Mouse (Mus musculus): ENCODE measurements around the gene Gm1043.

Gm1043 gene

DNA sequence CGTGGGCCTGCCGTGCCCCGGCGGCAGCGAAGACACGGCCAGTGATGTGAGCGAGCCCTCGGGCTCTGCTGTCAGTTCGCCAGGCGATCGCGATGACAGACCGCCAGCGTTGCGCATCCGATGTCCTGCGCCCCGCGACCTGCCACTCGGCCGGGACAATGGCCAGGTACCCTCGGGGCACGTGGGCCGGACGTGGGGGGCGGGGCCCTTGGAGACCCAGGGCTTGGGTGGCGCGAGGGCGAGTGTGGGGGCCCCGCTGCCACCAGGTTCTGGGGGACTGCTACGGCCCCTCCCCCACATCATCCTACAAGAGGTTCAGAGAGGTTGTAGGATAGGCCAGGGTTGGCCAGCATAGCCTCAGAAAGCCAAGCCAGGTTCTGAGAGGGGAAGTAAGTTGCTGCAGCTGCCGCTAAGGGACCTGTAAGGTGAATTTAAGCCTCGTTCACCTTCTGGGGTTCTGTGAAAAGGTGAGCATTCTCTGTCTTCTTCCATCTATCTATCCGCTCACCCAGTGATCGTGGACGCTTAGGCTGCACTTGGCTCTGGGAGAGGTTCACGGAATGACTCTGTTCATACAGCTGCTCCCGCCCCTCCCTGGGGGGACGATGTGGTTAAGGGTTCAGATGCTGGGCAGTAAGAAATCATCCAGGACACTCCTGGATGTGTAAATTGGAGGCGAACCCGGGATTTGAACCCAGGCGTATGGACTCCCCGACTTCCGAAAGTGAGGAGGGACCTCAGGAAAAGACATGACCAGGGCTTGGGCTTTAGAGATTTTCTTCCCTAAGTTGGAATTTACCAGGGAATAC is 157.4 kb downstream of the Gm1043 start:
- DNase-seq (ENCODE audit: low read depth, low spot score), result no peak

DNA sequence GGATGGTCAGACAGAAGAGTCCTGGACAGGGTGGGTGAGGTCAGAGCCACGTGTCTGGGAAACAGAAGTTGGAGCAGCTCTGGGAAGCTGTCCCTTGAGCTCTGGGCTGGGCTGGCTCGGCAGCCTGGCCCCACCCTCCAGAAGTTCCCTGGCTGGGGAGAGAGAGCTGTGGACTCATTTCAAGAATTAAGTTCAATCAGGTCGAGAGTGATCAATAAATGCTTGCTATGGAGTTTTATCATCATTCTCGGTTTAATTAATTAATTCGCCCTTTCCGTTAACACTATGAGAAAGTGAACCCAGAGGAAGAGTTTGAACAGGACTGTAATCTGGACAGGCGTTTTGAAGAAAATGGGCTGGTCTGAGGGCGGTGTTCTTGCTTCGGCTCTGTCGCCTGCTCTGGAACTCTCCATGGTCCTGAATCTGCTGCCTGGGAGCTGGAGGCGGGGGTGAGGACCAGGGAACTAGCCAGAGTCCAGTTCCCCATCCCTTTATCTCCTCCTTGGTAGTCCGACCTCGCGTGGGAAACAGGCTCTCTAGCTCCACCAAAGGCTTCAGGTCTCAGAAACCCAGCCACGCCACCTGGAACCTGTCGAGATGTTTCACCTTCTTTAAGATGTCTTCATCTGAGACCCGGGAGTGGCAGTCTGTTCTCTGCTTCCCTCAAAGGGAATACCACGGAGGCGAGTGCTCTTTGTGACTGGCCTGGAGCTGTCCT is 158.2 kb downstream of the Gm1043 start:
- no peak for DNase-seq (ENCODE audit: low read depth, low spot score)

- no peak for DNase-seq (ENCODE audit: low read depth, low spot score)
Measured at GRCm38 (mm10) chr5:37244161-37244560, 159.0 kb downstream of the Gm1043 start.

- DNase-seq (ENCODE audit: low read depth, low spot score), result no peak
Measured at GRCm38 (mm10) chr5:37244666-37245242, 159.6 kb downstream of the Gm1043 start.

- DNase-seq (ENCODE audit: low read depth, low spot score), result peak; percentile 47
Measured at GRCm38 (mm10) chr5:37245651-37246050, 160.5 kb downstream of the Gm1043 start.

DNA sequence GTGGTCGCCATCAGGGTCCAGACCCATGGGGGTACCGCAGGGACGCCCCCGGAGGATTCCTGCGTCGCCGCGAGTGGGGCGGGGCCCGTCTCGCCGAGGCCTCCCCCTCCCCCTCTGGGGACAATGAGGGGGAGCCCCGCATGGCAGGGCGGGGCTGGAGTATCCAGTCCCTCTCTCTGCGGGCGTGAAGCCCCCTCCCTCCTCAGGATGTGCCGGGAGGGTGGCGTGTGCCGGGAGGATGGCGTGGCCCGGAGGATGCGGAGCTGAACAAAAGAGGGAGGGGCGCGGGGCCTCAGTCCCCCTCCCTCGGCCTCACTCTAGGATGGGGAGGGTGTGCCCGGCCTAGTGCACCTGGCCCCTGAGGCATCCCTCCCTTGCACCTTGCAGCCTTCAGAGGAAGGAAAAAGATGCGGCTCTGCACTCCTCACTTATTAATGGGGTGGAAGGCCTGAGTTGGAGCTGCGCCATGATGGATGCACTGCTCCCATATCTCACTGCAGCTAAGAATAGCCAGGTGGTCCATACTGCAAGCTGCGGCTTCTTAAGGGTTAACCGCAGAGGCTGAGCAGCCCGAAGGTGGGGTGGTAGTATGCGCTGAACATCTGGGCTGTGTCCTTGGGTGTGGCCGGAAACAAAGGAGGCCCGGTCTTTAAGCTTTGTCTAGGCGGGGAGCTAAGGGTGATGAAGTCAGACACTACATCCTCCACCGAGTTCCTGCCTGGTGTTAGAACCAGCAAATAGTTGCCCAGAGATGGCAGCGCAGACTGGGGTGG is 161.2 kb downstream of the Gm1043 start:
- peak; percentile 47 for DNase-seq (ENCODE audit: low read depth, low spot score)

DNA sequence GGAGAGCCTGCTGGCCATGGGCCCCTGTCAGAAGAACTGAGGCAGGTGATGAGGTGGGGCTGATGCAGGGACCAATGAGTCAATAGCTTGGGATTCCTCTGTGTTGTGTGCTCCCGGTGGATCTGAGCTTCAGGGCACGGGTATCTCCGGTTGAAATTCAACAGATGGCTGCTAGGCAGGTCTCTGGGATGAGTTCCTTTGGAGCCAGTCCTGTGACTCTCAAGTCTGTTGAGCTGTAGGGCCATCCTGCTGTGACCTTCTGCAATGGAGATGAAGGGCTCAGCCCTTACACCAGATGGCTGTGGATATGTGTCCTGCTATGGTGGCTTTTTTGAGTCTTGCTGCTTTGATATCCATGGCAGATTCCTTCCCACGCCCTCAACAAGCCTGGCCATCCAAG is 162.3 kb downstream of the Gm1043 start:
- no peak for DNase-seq (ENCODE audit: low read depth, low spot score)

- DNase-seq (ENCODE audit: low read depth, low spot score), result no peak
Measured at GRCm38 (mm10) chr5:37248870-37249269, 163.7 kb downstream of the Gm1043 start.

DNA sequence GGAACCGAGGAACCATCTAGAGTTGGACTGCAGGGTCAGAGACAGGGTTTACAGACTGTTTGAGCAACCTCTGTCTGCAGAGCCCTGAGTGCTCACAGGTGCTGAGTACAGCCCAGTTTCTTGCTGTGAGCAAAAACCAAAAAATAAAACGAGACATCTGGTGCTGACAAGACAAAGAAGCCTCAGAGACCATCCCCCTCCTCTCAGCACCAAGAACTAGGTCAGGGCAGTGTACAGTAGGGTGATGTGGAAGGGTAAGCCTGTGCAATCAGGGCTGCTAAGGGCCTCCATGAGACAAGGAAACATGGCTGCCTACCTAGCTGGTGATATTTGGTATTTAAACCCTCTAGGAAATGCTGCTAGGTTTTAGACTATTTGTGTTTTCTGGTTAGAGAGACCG is 166.4 kb downstream of the Gm1043 start:
- no peak for DNase-seq (ENCODE audit: low read depth, low spot score)

DNA sequence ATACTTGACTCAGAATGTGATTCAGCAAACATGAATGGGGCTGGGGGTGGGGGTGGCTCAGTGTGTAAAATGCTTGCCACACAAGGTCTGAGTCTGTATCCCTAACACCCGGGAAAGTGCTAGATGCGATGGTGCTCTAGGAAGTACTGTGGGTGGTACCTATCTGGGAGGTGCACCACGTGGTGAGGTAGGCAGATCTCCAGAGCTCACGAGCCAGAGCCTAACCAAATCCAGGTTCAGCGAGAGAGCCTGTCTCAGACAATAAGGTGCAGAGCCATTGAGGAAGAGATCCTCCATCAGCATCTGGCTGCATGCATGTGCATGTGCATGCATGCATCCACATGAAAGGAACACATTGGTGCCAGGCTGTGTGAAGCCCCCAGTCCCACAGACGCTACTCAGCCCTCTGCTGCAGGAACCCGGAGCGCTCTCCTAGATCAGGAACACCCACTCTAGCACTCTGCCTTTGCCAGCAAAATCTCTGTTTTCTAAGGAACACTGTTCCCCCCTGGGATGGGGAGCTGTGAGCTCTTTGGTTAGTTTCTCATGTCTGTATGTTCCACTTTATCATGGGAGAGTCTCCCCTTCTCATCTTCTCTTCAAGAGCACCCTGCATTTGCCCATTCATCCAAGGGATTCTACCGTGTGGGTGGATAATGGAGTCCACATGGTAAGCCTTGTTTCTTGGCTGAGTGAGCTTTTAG is 167.1 kb downstream of the Gm1043 start:
- DNase-seq (ENCODE audit: low read depth, low spot score), result no peak

DNA sequence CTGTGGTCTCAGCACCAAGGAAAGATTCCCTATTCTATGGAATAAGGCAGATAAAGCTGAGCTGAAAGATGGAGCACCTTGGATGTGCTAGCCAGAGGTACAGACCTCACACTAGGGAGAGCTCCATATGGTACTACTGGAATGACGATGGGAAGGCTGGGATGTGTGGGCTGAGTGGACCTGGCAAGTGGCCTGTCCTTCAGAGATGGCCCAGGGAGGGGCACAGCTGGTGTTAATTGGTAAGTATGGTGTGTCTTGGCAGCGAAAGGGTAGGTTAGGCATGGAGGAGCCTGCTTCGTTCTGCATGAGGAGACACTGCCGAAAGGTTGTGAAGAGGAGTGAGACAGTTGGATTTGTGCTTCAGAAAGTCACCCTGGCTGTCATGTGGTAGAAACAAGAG is 169.4 kb downstream of the Gm1043 start:
- no peak for DNase-seq (ENCODE audit: low read depth, low spot score)

GRCm38 (mm10) chr5:37256823-37257222 is 171.7 kb downstream of the Gm1043 start:
- no peak for DNase-seq (ENCODE audit: low read depth, low spot score)

DNA sequence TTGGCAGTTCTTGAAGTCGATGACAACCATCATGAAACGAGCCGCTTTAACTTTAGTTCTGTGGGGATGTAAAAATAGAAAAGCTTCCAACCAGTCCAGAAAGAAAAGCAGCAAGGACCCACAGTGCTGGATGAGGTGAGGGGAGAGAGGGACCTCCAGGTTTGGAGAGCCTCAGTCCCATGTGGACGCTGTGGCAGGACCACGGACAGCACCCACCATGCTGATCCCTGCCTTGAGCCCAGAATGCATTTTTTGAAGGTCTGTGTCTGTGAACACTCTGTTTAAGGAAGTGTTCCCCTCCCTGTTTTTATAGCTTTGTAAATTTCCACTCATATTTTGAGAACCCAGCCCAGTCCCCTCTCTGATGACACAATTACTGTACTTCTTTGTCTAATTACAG is 172.1 kb downstream of the Gm1043 start:
- no peak for DNase-seq (ENCODE audit: low read depth, low spot score)

- no peak for DNase-seq (ENCODE audit: low read depth, low spot score)
Measured at GRCm38 (mm10) chr5:37261734-37262133, 176.6 kb downstream of the Gm1043 start.

DNA sequence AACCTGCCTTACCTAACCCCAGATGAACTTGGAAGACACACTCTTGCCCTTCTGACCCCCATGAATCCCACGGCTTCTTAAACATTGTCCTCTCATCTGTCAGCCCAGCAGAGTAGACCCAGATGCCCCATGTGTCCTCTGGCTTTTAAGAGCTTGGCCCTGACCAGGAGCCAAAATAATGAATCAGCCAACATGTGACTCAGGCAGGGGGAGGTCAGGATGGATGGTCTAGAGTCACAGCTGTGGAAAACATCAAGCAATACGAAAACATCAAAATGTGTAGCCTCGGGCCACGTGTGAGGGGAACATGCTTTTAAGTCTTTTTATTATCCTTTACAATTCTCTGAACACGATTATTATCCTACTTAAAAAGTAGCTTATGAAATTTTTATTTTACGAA is 178.6 kb downstream of the Gm1043 start:
- no peak for DNase-seq (ENCODE audit: low read depth, low spot score)

Data from WW6 (cell line).